Mouse (Mus musculus) megakaryocyte, embryonic 14.5 days (primary cell): ENCODE data around the gene Prdx1. TPM values are rescaled to one million over a fixed set of nuclear protein-coding genes. Genes with fewer than 3 reads are reported as not detected.

ENCODE experiments used
- H3K27me3 ChIP-seq: replicated peaks from 2 replicates; pipeline ENCODE3; 2012; ENCODE audit warnings: inconsistent platforms
- H3K36me3 ChIP-seq: replicated peaks from 2 replicates; pipeline ENCODE3; 2012; ENCODE audit warnings: low read length, inconsistent platforms, mixed read lengths
- H3K4me1 ChIP-seq: 2 replicates; pipeline ENCODE4 v1.6.1; 2012; ENCODE audit warnings: inconsistent platforms
- H3K4me3 ChIP-seq: replicated peaks from 2 replicates; pipeline ENCODE3; 2012; ENCODE audit warnings: moderate library complexity, mild to moderate bottlenecking, inconsistent platforms
- H3K9me3 ChIP-seq: 2 replicates; pipeline ENCODE4 v1.6.1; 2012; ENCODE audit warnings: inconsistent platforms
- FLI1 ChIP-seq: IDR thresholded peaks from 2 replicates; pipeline ENCODE4 v1.6.1; 2012; ENCODE audit warnings: low read length, inconsistent platforms, mixed read lengths
- GATA1 ChIP-seq: IDR thresholded peaks from 3 replicates; pipeline ENCODE4 v1.6.1; 2012; ENCODE audit warnings: mixed read lengths, low read length, inconsistent platforms, borderline replicate concordance
- polyA plus RNA-seq: library from polyadenylated mRNA; stranded (reverse); fragments of >175 nt; gene quantifications from 2 replicates; pipeline ENCODE4 v1.2.3, GENCODE M21; 2012; ENCODE audit warnings: low replicate concordance; ENCODE audit not compliant: insufficient read depth

Gene Prdx1
- polyA plus RNA-seq, 1 experiment, result 13.8 TPM

- TF ChIP-seq FLI1, result no peak
- Histone ChIP-seq H3K9me3 (no peaks in the 10 kb centered on the region), H3K27me3 (peaks cover 5% of the 10 kb centered on the region), H3K36me3 (no peaks in the 10 kb centered on the region), H3K4me1 (peaks cover 17% of the 10 kb centered on the region), H3K4me3 (no peak overlapping the region)
These were observed 40.1 kb downstream of the Prdx1 start for GRCm38 (mm10) chr4:116725444-116725843.

GRCm38 (mm10) chr4:116727401-116727800 is 42.1 kb downstream of the Prdx1 start:
- H3K36me3 ChIP-seq, result no peaks in the 10 kb centered on the region
- H3K27me3 ChIP-seq, result peaks cover 5% of the 10 kb centered on the region
- TF ChIP-seq FLI1 (no peak), GATA1 (no peak)
- H3K4me1 ChIP-seq, result peaks cover 2% of the 10 kb centered on the region
- H3K4me3 ChIP-seq, result no peak overlapping the region
- H3K9me3 ChIP-seq, result no peaks in the 10 kb centered on the region

GRCm38 (mm10) chr4:116729532-116729931 is 44.2 kb downstream of the Prdx1 start:
- H3K36me3 ChIP-seq, result no peaks in the 10 kb centered on the region
- no peaks in the 10 kb centered on the region for H3K4me1 ChIP-seq
- no peak for TF ChIP-seq FLI1
- no peak for TF ChIP-seq GATA1
- H3K9me3 ChIP-seq, result no peaks in the 10 kb centered on the region
- H3K27me3 ChIP-seq, result peaks cover 5% of the 10 kb centered on the region
- H3K4me3 ChIP-seq, result no peak overlapping the region

- Histone ChIP-seq H3K4me3 (no peak overlapping the region), H3K36me3 (no peaks in the 10 kb centered on the region), H3K9me3 (no peaks in the 10 kb centered on the region), H3K4me1 (no peaks in the 10 kb centered on the region), H3K27me3 (peaks cover 5% of the 10 kb centered on the region)
- TF ChIP-seq FLI1, result no peak
- no peak for TF ChIP-seq GATA1
These were observed 45.7 kb downstream of the Prdx1 start for GRCm38 (mm10) chr4:116731077-116731476.

GRCm38 (mm10) chr4:116732355-116732754 is 47.0 kb downstream of the Prdx1 start:
- Histone ChIP-seq H3K27me3 (peaks cover 5% of the 10 kb centered on the region), H3K9me3 (no peaks in the 10 kb centered on the region), H3K36me3 (no peaks in the 10 kb centered on the region), H3K4me1 (no peaks in the 10 kb centered on the region), H3K4me3 (no peak overlapping the region)
- TF ChIP-seq FLI1, result no peak

- no peaks in the 10 kb centered on the region for H3K9me3 ChIP-seq
- TF ChIP-seq GATA1 (no peak), FLI1 (no peak)
- H3K4me3 ChIP-seq, result no peak overlapping the region
- peaks cover 7% of the 10 kb centered on the region for H3K27me3 ChIP-seq
- no peaks in the 10 kb centered on the region for H3K36me3 ChIP-seq
- peaks cover 8% of the 10 kb centered on the region for H3K4me1 ChIP-seq
These were observed 49.7 kb downstream of the Prdx1 start for GRCm38 (mm10) chr4:116734996-116735395.

- Histone ChIP-seq H3K36me3 (no peaks in the 10 kb centered on the region), H3K4me1 (peaks cover 8% of the 10 kb centered on the region), H3K4me3 (no peak overlapping the region), H3K9me3 (no peaks in the 10 kb centered on the region), H3K27me3 (peaks cover 2% of the 10 kb centered on the region)
- TF ChIP-seq FLI1, result no peak
- no peak for TF ChIP-seq GATA1
These were observed 53.8 kb downstream of the Prdx1 start for GRCm38 (mm10) chr4:116738972-116739751.

- Histone ChIP-seq H3K4me1 (no peaks in the 10 kb centered on the region), H3K27me3 (no peaks in the 10 kb centered on the region), H3K9me3 (no peaks in the 10 kb centered on the region), H3K36me3 (no peaks in the 10 kb centered on the region), H3K4me3 (no peak overlapping the region)
- TF ChIP-seq FLI1 (no peak), GATA1 (no peak)
These were observed 64.4 kb downstream of the Prdx1 start for GRCm38 (mm10) chr4:116749750-116750149.

Other genes with a start within 250 kb of the Prdx1 start
- 49.7 and 201 TPM in 2 replicates for gene Mast2, start 221.4 kb upstream of the Prdx1 start, polyA plus RNA-seq
- gene Ipp, start 178.0 kb upstream of the Prdx1 start, polyA plus RNA-seq, result 1.2 TPM in 1 of 2 replicates, not detected in the other
- 0.93 TPM in 1 of 2 replicates, not detected in the other for gene Tmem69, start 129.6 kb upstream of the Prdx1 start, polyA plus RNA-seq
- 3.6 and 4.9 TPM in 2 replicates for gene Gpbp1l1, start 127.9 kb upstream of the Prdx1 start, polyA plus RNA-seq
- 0.31 and 2.6 TPM in 2 replicates for gene Ccdc17, start 88.9 kb upstream of the Prdx1 start, polyA plus RNA-seq
- 2.1 and 5.4 TPM in 2 replicates for gene Nasp, start 57.6 kb upstream of the Prdx1 start, polyA plus RNA-seq
- 135 and 303 TPM in 2 replicates for gene Akr1a1, start 33.9 kb upstream of the Prdx1 start, polyA plus RNA-seq
- 0.18 TPM in 1 of 2 replicates, not detected in the other for gene Mmachc, start 22.9 kb downstream of the Prdx1 start, polyA plus RNA-seq
- gene Ccdc163, start 23.0 kb downstream of the Prdx1 start, polyA plus RNA-seq, result 1.9 TPM in 1 of 2 replicates, not detected in the other
- gene Tesk2, start 35.4 kb downstream of the Prdx1 start, polyA plus RNA-seq, result 0.66 and 1.1 TPM in 2 replicates
- gene Toe1, start 122.1 kb downstream of the Prdx1 start, polyA plus RNA-seq, result 1.3 TPM in 1 of 2 replicates, not detected in the other
- gene Mutyh, start 122.2 kb downstream of the Prdx1 start, polyA plus RNA-seq, result 1.6 and 4.5 TPM in 2 replicates
- gene Hpdl, start 136.2 kb downstream of the Prdx1 start, polyA plus RNA-seq, result 0.54 and 0.94 TPM in 2 replicates
- gene Zswim5, start 191.8 kb downstream of the Prdx1 start, polyA plus RNA-seq, result 0.29 and 0.63 TPM in 2 replicates